Mouse (Mus musculus) intestine, embryonic 16.5 days (tissue): ENCODE data around the gene Setd7. TPM values are rescaled to one million over a fixed set of nuclear protein-coding genes. Genes with fewer than 3 reads are reported as not detected.

ENCODE experiments used
- ATAC-seq: fragments of 200-750 bp; cut with Nextera tagmentation; 2 replicates; pipeline ENCODE4 v1.8.0; 2017; ENCODE audit warnings: moderate TSS enrichment, moderate library complexity
- H3K27ac ChIP-seq: fragments of 300-500 bp; sonication (generic); 2 replicates; pipeline ENCODE4 v1.5.1; 2014; ENCODE audit warnings: mild to moderate bottlenecking, low read length
- H3K27me3 ChIP-seq: fragments of 300-500 bp; sonication (generic); replicated peaks from 2 replicates; pipeline ENCODE4 v1.6.1; 2014; ENCODE audit warnings: low read length, control low read depth, mixed read lengths; ENCODE audit not compliant: control insufficient read depth, insufficient read depth
- H3K36me3 ChIP-seq: fragments of 300-500 bp; sonication (generic); 2 replicates; pipeline ENCODE4 v1.6.1; 2014; ENCODE audit warnings: low read length, control low read depth; ENCODE audit not compliant: control insufficient read depth, insufficient read depth
- H3K4me1 ChIP-seq: fragments of 300-500 bp; sonication (generic); 2 replicates; pipeline ENCODE4 v1.6.1; 2014; ENCODE audit warnings: low read length, control low read depth, mixed read lengths; ENCODE audit not compliant: control insufficient read depth, insufficient read depth
- H3K4me2 ChIP-seq: fragments of 300-500 bp; sonication (generic); 2 replicates; pipeline ENCODE4 v1.6.1; 2014; ENCODE audit warnings: low read depth, low read length, control low read depth
- H3K4me3 ChIP-seq: fragments of 300-500 bp; sonication (generic); 2 replicates; pipeline ENCODE4 v1.5.1; 2014; ENCODE audit warnings: mild to moderate bottlenecking, low read length
- H3K9ac ChIP-seq: fragments of 300-500 bp; sonication (generic); 2 replicates; pipeline ENCODE4 v1.6.1; 2014; ENCODE audit warnings: low read depth, low read length
- H3K9me3 ChIP-seq: fragments of 300-500 bp; sonication (generic); 2 replicates; pipeline ENCODE4 v1.6.1; 2016; ENCODE audit warnings: low read length, control low read depth; ENCODE audit not compliant: control insufficient read depth
- WGBS: fragments of 180-500 bp; shearing (Covaris S2); extraction: QIAGEN DNeasy Blood & Tissue Kit; methylation state at CpG from one replicate; pipeline ENCODE4 v1.1.7; 2014; 5-methylcytosine and 5-hydroxymethylcytosine counted together
- polyA plus RNA-seq: library from polyadenylated mRNA; unstranded; fragments of >200 nt; fragmentation: Nextera tagmentation; extraction: Ambion mirVana; gene quantifications from 2 replicates; pipeline ENCODE4 v1.2.1, GENCODE M21; 2015

The Setd7 gene
- polyA plus RNA-seq: 1.8 and 2.0 TPM in 2 replicates

- peaks cover 4% of the 10 kb centered on the region; the same call in 1 of the 2 replicates for H3K36me3 ChIP-seq
These were observed at the start of gene Setd7 for GRCm38 (mm10) chr3:51560511-51561108. Gene Setd7, minus strand, starts transcription at chr3:51560879.

DNA sequence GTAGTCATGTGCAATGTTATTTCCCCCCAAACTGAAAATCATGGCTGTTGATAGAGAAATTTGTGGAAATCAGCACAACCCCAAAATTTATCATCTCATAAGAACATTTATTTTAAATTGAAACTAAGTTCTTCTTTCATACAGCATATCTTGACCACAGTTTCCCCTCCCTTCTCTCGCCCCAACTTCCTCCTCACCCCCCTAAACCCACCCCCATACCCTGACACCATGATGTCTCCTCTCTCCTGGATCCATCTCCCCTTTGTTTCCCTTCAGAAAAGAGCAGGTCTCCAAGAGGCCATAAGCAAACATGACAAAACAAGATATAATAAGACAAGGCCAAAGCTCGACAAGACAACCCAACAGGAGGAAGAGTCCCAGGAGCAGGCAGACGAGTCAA lies 43.8 kb upstream of the Setd7 start:
- Histone ChIP-seq H3K4me1 (no peaks in the 10 kb centered on the region), H3K27me3 (no peaks in the 10 kb centered on the region), H3K9me3 (no peaks in the 10 kb centered on the region), H3K27ac (no peak overlapping the region), H3K4me3 (no peak overlapping the region), H3K4me2 (no peak overlapping the region), H3K9ac (no peak overlapping the region), H3K36me3 (no peaks in the 10 kb centered on the region)
- WGBS: 89% methylated on average over 3 of the region's 3 CpGs
- ATAC-seq: no peak

More at GRCm38 (mm10) chr3:51560511-51561108, at the start of gene Setd7:
- under 1% methylated on average over 44 of the region's 48 CpGs for WGBS
- Histone ChIP-seq H3K4me1 (peaks cover 13% of the 10 kb centered on the region), H3K27ac (peak within 1 kb of the TSS; percentile 94), H3K9ac (peak within 1 kb of the TSS; percentile 90), H3K27me3 (no peaks in the 10 kb centered on the region), H3K9me3 (no peaks in the 10 kb centered on the region), H3K4me2 (peak within 1 kb of the TSS; percentile 98), H3K4me3 (peak within 1 kb of the TSS; percentile 84)
- peak; percentile 81 for ATAC-seq

- Histone ChIP-seq H3K27ac (no peak overlapping the region), H3K27me3 (no peaks in the 10 kb centered on the region), H3K9me3 (no peaks in the 10 kb centered on the region), H3K4me2 (no peak overlapping the region), H3K4me3 (no peak overlapping the region), H3K9ac (no peak overlapping the region), H3K36me3 (no peaks in the 10 kb centered on the region), H3K4me1 (no peaks in the 10 kb centered on the region)
- no peak for ATAC-seq
- WGBS: 74% methylated on average over 15 of the region's 15 CpGs
These were observed 43.1 kb upstream of the Setd7 start for GRCm38 (mm10) chr3:51603705-51604291.

DNA sequence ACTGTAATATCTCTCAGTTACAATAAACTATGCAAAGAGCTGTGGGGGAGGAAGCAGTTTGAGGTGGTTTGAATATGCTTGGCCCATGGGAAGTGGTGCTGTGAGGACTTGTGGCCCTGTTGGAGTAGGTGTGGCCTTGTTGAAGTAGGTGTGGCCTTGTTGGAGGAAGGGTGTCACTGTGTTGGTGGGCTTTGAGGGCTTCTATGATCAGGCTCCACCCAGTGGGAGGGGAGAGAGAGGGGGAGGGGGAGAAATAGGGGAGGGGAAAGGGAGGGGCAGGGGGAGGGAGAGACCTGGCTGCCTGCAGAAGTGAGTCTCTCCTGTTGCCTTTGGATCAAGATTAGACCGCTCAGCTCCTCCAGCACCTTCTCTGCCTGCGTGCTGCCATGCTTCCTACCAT lies 40.8 kb upstream of the Setd7 start:
- Histone ChIP-seq H3K36me3 (no peaks in the 10 kb centered on the region), H3K4me1 (no peaks in the 10 kb centered on the region), H3K9ac (no peak overlapping the region), H3K27me3 (no peaks in the 10 kb centered on the region), H3K4me2 (no peak overlapping the region), H3K27ac (no peak overlapping the region), H3K9me3 (no peaks in the 10 kb centered on the region), H3K4me3 (no peak overlapping the region)
- 91% methylated on average over 2 of the region's 2 CpGs for WGBS
- ATAC-seq: no peak

- Histone ChIP-seq H3K9ac (no peak overlapping the region), H3K4me2 (no peak overlapping the region), H3K9me3 (no peaks in the 10 kb centered on the region), H3K36me3 (no peaks in the 10 kb centered on the region), H3K27me3 (no peaks in the 10 kb centered on the region), H3K27ac (no peak overlapping the region), H3K4me3 (no peak overlapping the region), H3K4me1 (no peaks in the 10 kb centered on the region)
- ATAC-seq: no peak
- WGBS: 82% methylated on average over 4 of the region's 4 CpGs
These were observed 40.0 kb upstream of the Setd7 start for GRCm38 (mm10) chr3:51600728-51601127.

GRCm38 (mm10) chr3:51599057-51599630 lies 38.5 kb upstream of the Setd7 start:
- Histone ChIP-seq H3K9ac (no peak overlapping the region), H3K27ac (no peak overlapping the region), H3K4me1 (no peaks in the 10 kb centered on the region), H3K9me3 (no peaks in the 10 kb centered on the region), H3K36me3 (no peaks in the 10 kb centered on the region), H3K4me2 (no peak overlapping the region), H3K27me3 (no peaks in the 10 kb centered on the region), H3K4me3 (no peak overlapping the region)
- ATAC-seq: no peak
- 77% methylated on average over 12 of the region's 12 CpGs for WGBS

DNA sequence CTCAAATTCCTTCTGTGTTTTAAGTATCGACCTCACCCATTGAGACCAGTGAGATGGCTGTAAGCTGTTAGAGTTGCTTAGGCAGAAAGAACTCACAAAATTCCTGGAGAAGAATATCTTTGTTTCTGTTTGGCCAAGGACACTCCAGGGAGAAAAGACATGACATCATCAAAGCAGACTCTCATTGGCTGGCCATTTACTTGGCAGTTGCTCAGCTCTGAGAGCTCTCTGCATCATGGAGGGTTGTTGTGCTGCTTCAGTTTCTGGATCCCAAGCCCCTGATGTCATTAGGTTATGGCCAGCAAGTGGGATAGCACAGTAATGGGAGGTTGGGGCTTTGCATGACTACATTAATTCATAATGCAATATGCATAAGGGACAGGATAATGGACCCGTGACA lies 35.9 kb upstream of the Setd7 start:
- 71% methylated on average over 2 of the region's 2 CpGs for WGBS
- Histone ChIP-seq H3K36me3 (no peaks in the 10 kb centered on the region), H3K4me2 (no peak overlapping the region), H3K27ac (no peak overlapping the region), H3K27me3 (no peaks in the 10 kb centered on the region), H3K4me3 (no peak overlapping the region), H3K4me1 (no peaks in the 10 kb centered on the region), H3K9ac (no peak overlapping the region), H3K9me3 (no peaks in the 10 kb centered on the region)
- no peak for ATAC-seq

- H3K27ac ChIP-seq: no peak overlapping the region
- ATAC-seq: no peak
- no peak overlapping the region for H3K4me3 ChIP-seq
- no peak overlapping the region for H3K9ac ChIP-seq
- H3K36me3 ChIP-seq: no peaks in the 10 kb centered on the region
- no peak overlapping the region for H3K4me2 ChIP-seq
- no peaks in the 10 kb centered on the region for H3K27me3 ChIP-seq
- no peaks in the 10 kb centered on the region for H3K9me3 ChIP-seq
- WGBS: 69% methylated on average over 1 of the region's 1 CpGs
- H3K4me1 ChIP-seq: no peaks in the 10 kb centered on the region
These were observed 32.8 kb upstream of the Setd7 start for GRCm38 (mm10) chr3:51593506-51593905.

- Histone ChIP-seq H3K4me2 (no peak overlapping the region), H3K9ac (no peak overlapping the region), H3K27ac (no peak overlapping the region), H3K4me1 (no peaks in the 10 kb centered on the region), H3K27me3 (no peaks in the 10 kb centered on the region), H3K4me3 (no peak overlapping the region), H3K36me3 (no peaks in the 10 kb centered on the region), H3K9me3 (no peaks in the 10 kb centered on the region)
- WGBS: 85% methylated on average over 6 of the region's 6 CpGs
- no peak for ATAC-seq
These were observed 30.9 kb upstream of the Setd7 start for GRCm38 (mm10) chr3:51591591-51591990.
